24 mouse cellular contexts compared by ENCODE assay signal in the genomic region with DNA sequence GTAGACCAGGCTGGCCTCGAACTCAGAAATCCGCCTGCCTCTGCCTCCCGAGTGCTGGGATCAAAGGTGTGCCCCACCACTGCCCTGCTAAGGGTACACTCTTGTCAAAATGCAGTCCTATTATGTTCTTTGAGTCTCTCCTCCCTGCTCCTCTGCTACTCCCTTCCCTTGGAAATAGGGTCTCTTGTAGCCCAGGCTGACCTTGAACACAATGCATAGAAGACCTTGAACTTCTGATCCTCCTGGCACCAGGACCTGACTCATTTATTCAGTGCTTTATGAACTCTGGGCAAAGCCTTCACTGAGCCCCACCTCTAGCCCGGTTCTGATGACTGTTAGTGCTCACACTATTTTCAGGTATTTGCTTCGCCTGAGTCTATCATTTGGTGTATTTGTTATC. TPM values are rescaled to one million over a fixed set of nuclear protein-coding genes. Genes with fewer than 3 reads are reported as not detected.
DNase-seq lines count a peak whose midpoint lies in the region; ATAC-seq lines count a peak whose summit lies in the region.
"Had no signal": no experiment of that assay in that cellular context is flagged by ENCODE, and none has a peak within 500 bp of the region (broad histone marks: within the 10 kb centered on the region; RNA-seq: fewer than 3 reads in every experiment).

No protein-coding gene starts in this region.

- no peaks in the 10 kb centered on the region for H3K4me1 ChIP-seq in midbrain, embryonic 11.5 days (ENCODE audit: control insufficient read depth, insufficient read depth, low read length)
- H3K4me1 ChIP-seq in midbrain, embryonic 16.5 days (ENCODE audit: control insufficient read depth, insufficient read depth, low read length): no peaks in the 10 kb centered on the region
- peaks cover 10% of the 10 kb centered on the region for H3K4me1 ChIP-seq in liver, embryonic 11.5 days (replicated peaks; ENCODE audit: control insufficient read depth, insufficient read depth, low read length)
- H3K4me1 ChIP-seq: embryonic facial prominence, embryonic 10.5 days; embryonic facial prominence, embryonic 12.5 days; forebrain, embryonic 13.5 days; forebrain, embryonic 15.5 days had no signal

- no peak overlapping the region for H3K4me3 ChIP-seq in midbrain, embryonic 11.5 days (ENCODE audit: low read depth, low read length)
- no peak overlapping the region for H3K4me3 ChIP-seq in midbrain, embryonic 16.5 days (ENCODE audit: low read depth, low read length)
- H3K4me3 ChIP-seq in liver, embryonic 11.5 days (ENCODE audit: low read depth, low read length): no peak overlapping the region
- H3K4me3 ChIP-seq: embryonic facial prominence, embryonic 10.5 days; embryonic facial prominence, embryonic 12.5 days; forebrain, embryonic 13.5 days; forebrain, embryonic 15.5 days had no signal

- H3K36me3 ChIP-seq in midbrain, embryonic 11.5 days (ENCODE audit: control insufficient read depth, insufficient read depth, low read length): no peaks in the 10 kb centered on the region
- no peaks in the 10 kb centered on the region for H3K36me3 ChIP-seq in midbrain, embryonic 16.5 days (ENCODE audit: control insufficient read depth, insufficient read depth, low read length)
- H3K36me3 ChIP-seq in liver, embryonic 11.5 days (ENCODE audit: control insufficient read depth, insufficient read depth, low read length): no peaks in the 10 kb centered on the region
- H3K36me3 ChIP-seq: embryonic facial prominence, embryonic 12.5 days; forebrain, embryonic 15.5 days had no signal

- no peak for ATAC-seq in midbrain, embryonic 11.5 days (ENCODE audit: low FRiP score)
- ATAC-seq in midbrain, embryonic 16.5 days: no peak
- ATAC-seq in liver, embryonic 11.5 days (replicated peaks; ENCODE audit: low FRiP score): no peak
- ATAC-seq: activated CD4-positive, CD25-positive, alpha-beta regulatory T cell, adult 4 months; CD4-positive, CD25-positive, alpha-beta regulatory T cell, adult 4 months; forebrain, embryonic 13.5 days; forebrain, embryonic 15.5 days; forebrain, postnatal 0 days; Patski had no signal

- 94% methylated on average over 5 of the region's 5 CpGs for WGBS in midbrain, embryonic 11.5 days
- WGBS in midbrain, embryonic 16.5 days: 93% methylated on average over 5 of the region's 5 CpGs
- WGBS in liver, embryonic 11.5 days: 91% methylated on average over 5 of the region's 5 CpGs

- no peaks in the 10 kb centered on the region for H3K27me3 ChIP-seq in midbrain, embryonic 11.5 days (ENCODE audit: control insufficient read depth, insufficient read depth, low read length)
- H3K27me3 ChIP-seq in midbrain, embryonic 16.5 days (ENCODE audit: control insufficient read depth, insufficient read depth, low read depth, low read length): no peaks in the 10 kb centered on the region
- no peaks in the 10 kb centered on the region for H3K27me3 ChIP-seq in liver, embryonic 11.5 days (replicated peaks; ENCODE audit: control insufficient read depth, insufficient read depth, low read length)
- H3K27me3 ChIP-seq: CH12.LX; embryonic facial prominence, embryonic 12.5 days; forebrain, embryonic 13.5 days; forebrain, embryonic 15.5 days; Patski had no signal

- H3K9ac ChIP-seq in midbrain, embryonic 11.5 days (ENCODE audit: low read length): no peak overlapping the region
- H3K9ac ChIP-seq in midbrain, embryonic 16.5 days (ENCODE audit: low read depth, low read length): no peak overlapping the region
- no peak overlapping the region for H3K9ac ChIP-seq in liver, embryonic 11.5 days (ENCODE audit: low read depth, low read length)
- H3K9ac ChIP-seq: embryonic facial prominence, embryonic 12.5 days; forebrain, embryonic 13.5 days; forebrain, embryonic 15.5 days; forebrain, postnatal 0 days had no signal

- peak; percentile 69 for DNase-seq in midbrain, embryonic 11.5 days (ENCODE audit: low spot score, missing footprints)
- DNase-seq in ES-CJ7 (ENCODE audit: low read depth, low spot score) (peak; percentile 84), ZHBTc4 (ENCODE audit: low read depth, low spot score) (peak; percentile 49)
- no peak for DNase-seq in liver, embryonic 11.5 days (ENCODE audit: low spot score)
- DNase-seq in B cell, adult 2 months: no peak
- DNase-seq: adrenal gland, adult 8-10 months; adrenal gland, postnatal 14 days; adrenal gland, postnatal 36 days; cerebellum, adult 11-12 months; cerebellum, adult 2 months; cerebellum, adult 9-10 months; cerebellum, postnatal 10 days; cerebellum, postnatal 25 days; forebrain, postnatal 0 days had no signal

- H3K4me2 ChIP-seq in midbrain, embryonic 11.5 days: no peak overlapping the region
- H3K4me2 ChIP-seq in midbrain, embryonic 16.5 days (ENCODE audit: low read length): no peak overlapping the region
- no peak overlapping the region for H3K4me2 ChIP-seq in liver, embryonic 11.5 days
- H3K4me2 ChIP-seq: embryonic facial prominence, embryonic 12.5 days; forebrain, embryonic 13.5 days; forebrain, embryonic 15.5 days had no signal

- no peak overlapping the region for H3K27ac ChIP-seq in midbrain, embryonic 11.5 days (ENCODE audit: low read depth, low read length)
- no peak overlapping the region for H3K27ac ChIP-seq in midbrain, embryonic 16.5 days (ENCODE audit: low read length)
- H3K27ac ChIP-seq in liver, embryonic 11.5 days (ENCODE audit: low read depth, low read length): no peak overlapping the region
- H3K27ac ChIP-seq: embryonic facial prominence, embryonic 10.5 days; embryonic facial prominence, embryonic 12.5 days; forebrain, embryonic 13.5 days; forebrain, embryonic 15.5 days had no signal

- no peaks in the 10 kb centered on the region for H3K9me3 ChIP-seq in midbrain, embryonic 11.5 days (ENCODE audit: control insufficient read depth, low read length)
- no peaks in the 10 kb centered on the region for H3K9me3 ChIP-seq in midbrain, embryonic 16.5 days (replicated peaks; ENCODE audit: control insufficient read depth, low read length, poor library complexity, severe bottlenecking)
- H3K9me3 ChIP-seq in liver, embryonic 11.5 days (ENCODE audit: control insufficient read depth, low read length): no peaks in the 10 kb centered on the region
- H3K9me3 ChIP-seq: embryonic facial prominence, embryonic 10.5 days; embryonic facial prominence, embryonic 12.5 days; forebrain, embryonic 13.5 days; forebrain, embryonic 15.5 days; G1E had no signal

RNA-seq across cellular contexts. Expression of gene Atg4b, which starts 13.6 kb away (rescaled TPM):
- 94.2 and 103 TPM in 2 replicates for polyA plus RNA-seq in midbrain, embryonic 11.5 days (2014; fragmentation: Nextera tagmentation; extraction: Ambion mirVana)
- 92.5 and 109 TPM in 2 replicates for polyA plus RNA-seq in midbrain, embryonic 16.5 days (2015; fragmentation: Nextera tagmentation; extraction: Ambion mirVana)
- 86.2 and 87.6 TPM in 2 replicates for polyA plus RNA-seq in liver, embryonic 11.5 days (2014; fragmentation: Nextera tagmentation; extraction: Ambion mirVana)

RNA-seq across cellular contexts. Expression of gene Thap4, which starts 17.0 kb away (rescaled TPM):
- 37.5 and 39.8 TPM in 2 replicates for polyA plus RNA-seq in midbrain, embryonic 11.5 days (2014; fragmentation: Nextera tagmentation; extraction: Ambion mirVana)
- polyA plus RNA-seq in midbrain, embryonic 16.5 days (2015; fragmentation: Nextera tagmentation; extraction: Ambion mirVana): 54.8 TPM in 2 replicates
- 28.9 and 31.7 TPM in 2 replicates for polyA plus RNA-seq in liver, embryonic 11.5 days (2014; fragmentation: Nextera tagmentation; extraction: Ambion mirVana)

RNA-seq across cellular contexts. Expression of gene Bok, which starts 52.3 kb away (rescaled TPM):
- 26.6 and 31.3 TPM in 2 replicates for polyA plus RNA-seq in midbrain, embryonic 11.5 days (2014; fragmentation: Nextera tagmentation; extraction: Ambion mirVana)
- polyA plus RNA-seq in midbrain, embryonic 16.5 days (2015; fragmentation: Nextera tagmentation; extraction: Ambion mirVana): 99.0 and 102 TPM in 2 replicates
- 11.3 and 12.2 TPM in 2 replicates for polyA plus RNA-seq in liver, embryonic 11.5 days (2014; fragmentation: Nextera tagmentation; extraction: Ambion mirVana)
- polyA plus RNA-seq: activated CD4-positive, CD25-positive, alpha-beta regulatory T cell, adult 4 months; CD4-positive, CD25-positive, alpha-beta regulatory T cell, adult 4 months; G1E had no signal

Comparison
In these comparisons a context has a peak if more than half of its experiments do, and no peak if none do; other contexts are left out.
1. DNase-seq: peak in midbrain, embryonic 11.5 days (single experiment), ES-CJ7 (single experiment) and ZHBTc4 (single experiment); none in liver, embryonic 11.5 days (single experiment) and B cell, adult 2 months (0 of 2).